Mouse (Mus musculus) layer of hippocampus, adult 18-20 months (tissue): ENCODE measurements around the gene Zfp286. TPM values are rescaled to one million over a fixed set of nuclear protein-coding genes. Genes with fewer than 3 reads are reported as not detected.

Source experiments
- DNase-seq, 2 experiments: peaks; one replicate each; pipeline ENCODE4 v3.0.0; 2022; ENCODE audit warnings: low spot score in 2 of 2
- long read RNA-seq: library from polyadenylated mRNA; stranded (forward); transcript quantifications from one replicate; pipeline ENCODE4 v2.0.0, GENCODE M21; 2021
- total RNA-seq, 2 experiments: library from RNA; stranded (reverse); gene quantifications; 2 replicates each; pipeline ENCODE4 v1.2.3; 2021

The Zfp286 gene
- total RNA-seq = 10 to 100 TPM; 19.4 to 19.7 TPM
- long read RNA-seq, transcript Zfp286-201 (6 exons, 3,051 nt) = major isoform, 5 of 24 reads
- long read RNA-seq, transcript Zfp286-202 (6 exons, 1,979 nt) = major isoform, 5 of 24 reads
- long read RNA-seq, partial matches to known transcripts = 1 of 24 reads
- long read RNA-seq, other reads (novel, unspliced or antisense) = 12 of 24 reads

DNA sequence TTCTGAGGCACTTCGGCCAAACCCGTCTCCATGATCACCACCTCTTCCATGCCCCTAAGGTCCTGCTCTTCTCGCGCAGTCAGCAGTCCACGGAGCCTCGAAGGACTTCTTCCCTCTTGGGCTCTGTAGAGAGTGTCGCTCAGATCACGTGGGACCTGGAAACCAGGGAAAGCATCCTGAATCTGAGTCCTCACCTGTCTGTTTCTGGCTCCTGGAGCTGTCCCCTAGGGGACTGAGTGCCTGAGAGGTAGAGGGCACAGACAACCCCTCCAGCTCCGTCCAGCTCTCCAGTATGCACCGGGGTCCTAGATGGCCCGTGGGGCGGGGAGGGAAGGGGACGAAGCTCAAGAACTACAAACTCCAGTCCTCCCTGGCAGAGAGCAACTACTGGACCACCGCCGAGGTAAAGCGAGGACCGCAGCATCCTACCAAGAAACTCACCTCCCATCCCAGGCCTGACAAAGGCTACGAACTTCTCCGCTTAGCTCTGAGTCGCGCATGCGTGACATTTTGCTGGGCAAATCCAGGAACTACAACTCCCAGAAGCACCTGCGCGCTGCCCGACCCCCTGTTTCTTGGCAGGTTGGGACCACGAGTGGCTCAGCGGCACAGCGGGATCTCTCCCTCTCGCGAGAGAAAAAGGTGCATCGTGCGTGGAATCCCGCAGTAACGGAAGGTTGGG is at the start of gene Zfp286:
Gene Zfp286, minus strand, starts transcription at position 528 of the 682 bp plus-strand sequence.
- peak; percentile 88 to 94 for DNase-seq

GRCm38 (mm10) chr11:62831906-62832305 is 42.6 kb upstream of the Zfp286 start:
- no peak for DNase-seq

GRCm38 (mm10) chr11:62830387-62830786 is 41.1 kb upstream of the Zfp286 start:
- no peak for DNase-seq

- no peak for DNase-seq
These were observed 38.6 kb upstream of the Zfp286 start for GRCm38 (mm10) chr11:62827911-62828310.

DNA sequence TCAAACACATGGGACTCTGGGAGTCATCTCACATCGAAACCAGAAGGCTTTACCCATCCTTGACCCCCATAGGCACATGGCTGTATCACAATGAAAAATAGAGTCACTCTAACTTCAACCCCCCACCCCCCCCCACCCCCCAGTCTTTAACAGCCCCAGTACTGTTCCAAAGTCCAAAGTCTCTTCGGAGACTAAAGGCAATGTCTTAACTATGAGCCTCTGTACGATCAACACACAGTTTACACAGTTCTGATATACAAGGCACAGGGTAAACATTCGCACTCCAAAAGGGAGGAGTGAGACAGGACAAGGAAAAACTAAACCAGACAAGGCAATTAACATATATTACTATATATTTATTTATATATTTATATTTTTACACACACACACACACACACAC is 37.9 kb upstream of the Zfp286 start:
- DNase-seq = no peak

GRCm38 (mm10) chr11:62826106-62826733 is 37.0 kb upstream of the Zfp286 start:
- no peak for DNase-seq

GRCm38 (mm10) chr11:62825222-62826105 is 36.2 kb upstream of the Zfp286 start:
- DNase-seq = no peak

- DNase-seq = no peak
These were observed 34.9 kb upstream of the Zfp286 start for GRCm38 (mm10) chr11:62824211-62824610.

DNA sequence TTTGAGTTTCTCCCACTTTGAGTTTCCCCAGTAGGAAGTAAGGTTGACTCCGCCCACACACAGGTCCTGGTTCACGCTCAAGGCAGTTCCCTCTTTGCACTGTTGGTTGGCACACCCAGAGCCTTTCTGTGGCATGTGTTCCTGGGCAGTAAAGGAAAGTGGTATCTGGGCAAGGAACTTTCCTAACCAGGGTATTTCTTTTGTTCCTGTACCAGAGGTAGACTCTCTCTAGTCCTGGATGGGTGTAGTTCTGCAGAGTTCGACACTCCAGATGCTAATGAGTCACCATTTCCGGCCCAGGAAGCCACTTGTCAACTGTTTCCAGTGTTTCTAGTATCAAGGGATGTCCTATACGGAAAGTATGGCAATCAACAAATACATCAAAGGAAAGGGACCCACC is 32.6 kb upstream of the Zfp286 start:
- DNase-seq = no peak

- DNase-seq = no peak
These were observed 31.6 kb upstream of the Zfp286 start for GRCm38 (mm10) chr11:62820661-62821437.

DNA sequence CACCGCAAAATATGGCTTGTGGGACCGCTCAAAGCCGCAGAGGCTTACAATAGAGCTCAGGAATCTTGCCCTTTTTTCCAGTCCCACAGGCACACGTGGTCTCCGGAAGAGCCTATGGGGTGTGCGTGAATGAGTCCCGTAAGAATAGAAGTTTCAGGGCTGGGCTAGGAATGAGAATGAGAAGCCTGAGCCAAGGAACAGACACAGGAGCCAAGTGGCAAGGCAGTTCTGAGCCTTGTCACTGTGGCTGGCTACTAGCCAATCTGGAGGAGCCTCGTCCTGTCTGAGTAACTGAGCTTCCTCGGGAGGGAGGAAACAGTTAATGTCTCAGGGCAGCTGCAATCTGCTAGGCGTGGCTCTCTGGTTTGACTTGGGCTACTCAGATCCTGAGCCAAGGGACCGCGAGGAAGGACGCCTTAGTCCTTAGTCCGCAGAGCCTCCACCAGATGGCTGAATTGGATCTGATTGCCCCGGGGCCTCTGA is 30.8 kb upstream of the Zfp286 start, which contains the start of gene Trim16:
Gene Trim16, plus strand, starts transcription at position 173 of the 483 bp plus-strand sequence.
- peak in 1 of 2 experiments; percentile 23 for DNase-seq

DNA sequence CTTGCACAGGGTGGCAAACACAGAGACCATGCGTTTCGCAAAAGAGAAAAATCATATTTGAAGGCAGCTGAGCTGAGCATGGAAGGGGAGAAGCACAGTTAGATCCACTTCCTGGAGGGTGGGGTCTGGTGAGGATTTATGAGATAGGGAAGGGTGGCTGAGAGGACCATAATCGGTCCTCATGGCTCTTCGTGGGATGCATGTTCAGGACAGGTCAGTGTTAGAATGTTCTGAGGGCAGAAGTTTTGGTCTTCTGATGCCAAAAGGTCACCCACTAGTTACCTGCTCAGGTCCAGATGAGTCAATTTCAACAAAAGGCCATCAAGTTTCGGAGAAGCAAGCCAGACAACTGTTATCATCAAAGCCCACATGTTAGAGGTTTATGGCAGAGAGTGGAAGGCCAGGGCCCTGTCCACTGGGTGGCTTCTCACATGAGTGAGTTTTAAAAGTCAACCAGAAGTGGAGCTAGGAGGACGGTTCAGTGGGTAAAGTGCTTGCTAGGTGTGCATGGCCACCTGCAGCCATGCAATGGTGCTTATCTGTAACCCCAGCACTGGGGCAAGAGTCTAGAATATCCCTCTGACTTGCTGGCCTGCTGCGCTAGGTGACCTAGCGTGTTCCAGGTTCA is 29.9 kb upstream of the Zfp286 start:
- no peak for DNase-seq

DNA sequence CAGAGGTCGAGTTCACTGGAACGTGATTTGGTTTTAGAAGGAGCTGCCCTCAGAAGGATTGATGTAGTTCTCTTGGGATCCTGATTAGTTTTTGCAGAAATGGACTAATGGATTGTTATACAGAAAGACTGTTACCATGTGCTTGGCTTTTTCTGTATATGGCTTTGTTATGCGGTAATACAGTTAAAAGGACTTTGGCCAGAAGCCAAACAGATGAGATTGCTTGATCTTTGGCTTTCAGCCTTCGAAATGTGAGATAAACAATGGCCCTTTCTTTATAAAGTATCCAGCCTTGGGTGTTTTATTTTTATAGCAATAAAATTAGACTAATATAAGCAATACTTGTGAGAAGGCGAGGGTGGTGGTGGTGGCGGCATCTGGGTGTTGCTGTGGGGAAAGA is 27.3 kb upstream of the Zfp286 start:
- DNase-seq = no peak

GRCm38 (mm10) chr11:62815438-62815837 is 26.2 kb upstream of the Zfp286 start:
- no peak for DNase-seq

DNA sequence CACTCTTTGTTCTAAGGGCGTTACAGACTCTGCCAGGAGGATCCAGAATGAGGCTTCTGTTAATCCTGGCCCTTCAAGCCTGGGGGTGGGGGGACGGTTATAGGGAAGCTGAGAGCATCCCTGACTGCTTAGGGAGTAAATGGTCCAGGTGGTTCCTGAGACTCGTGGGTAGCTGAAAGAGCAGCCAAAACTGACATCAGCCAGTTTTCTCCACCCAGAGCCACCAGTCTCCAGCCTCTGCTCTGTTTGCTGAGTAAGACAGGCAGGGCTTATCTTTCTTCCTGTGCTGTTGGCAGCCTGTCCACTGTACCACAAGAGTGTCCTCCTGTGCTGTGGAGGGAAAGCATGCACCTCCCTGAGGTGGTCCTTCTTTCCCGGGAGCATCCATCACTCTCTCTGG is 25.4 kb upstream of the Zfp286 start:
- peak in 1 of 2 experiments; percentile 10 for DNase-seq

GRCm38 (mm10) chr11:62813970-62814624 is 24.8 kb upstream of the Zfp286 start:
- DNase-seq = no peak

GRCm38 (mm10) chr11:62813497-62813896 is 24.2 kb upstream of the Zfp286 start:
- DNase-seq = no peak

DNA sequence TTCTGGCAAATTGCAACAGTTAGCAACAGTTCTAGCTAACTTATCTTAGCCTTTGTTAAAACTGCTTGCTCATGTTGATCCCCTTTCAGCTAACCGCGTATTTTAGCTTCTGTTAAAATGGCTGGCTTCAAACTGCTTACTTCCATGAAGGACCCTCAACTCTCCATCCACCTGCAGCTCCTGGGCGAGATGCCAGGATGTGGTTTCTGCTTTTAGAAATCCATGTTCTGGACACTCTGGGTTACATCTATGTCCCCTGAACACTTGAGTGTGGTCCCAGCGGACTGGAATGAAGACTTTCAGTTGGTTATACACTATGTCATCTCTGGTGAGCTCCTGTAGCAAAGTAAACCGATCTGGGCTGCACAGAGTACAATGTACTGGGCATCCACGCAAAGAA is 23.0 kb upstream of the Zfp286 start:
- no peak for DNase-seq

- DNase-seq = no peak
These were observed 19.9 kb upstream of the Zfp286 start for GRCm38 (mm10) chr11:62809201-62809600.

GRCm38 (mm10) chr11:62807965-62808364 is 18.7 kb upstream of the Zfp286 start:
- DNase-seq = no peak
